Mouse (Mus musculus) layer of hippocampus, adult 2 months (tissue): ENCODE measurements at regions not wholly inside any gene's neighbourhood (a gene's known extent, or its start where the extent isn't known, plus 50 kb on each side); places are given as distances from the start of the nearest gene placed in this dataset.

Experiments used
- DNase-seq, 2 experiments: peaks; one replicate each; pipeline ENCODE4 v3.0.0; 2022; ENCODE audit warnings: low spot score in 2 of 2
- H3K27ac ChIP-seq: fragments of 200-600 bp; 2 replicates; pipeline ENCODE4 v1.8.1; 2022
- H3K4me3 ChIP-seq: fragments of 200-600 bp; 2 replicates; pipeline ENCODE4 v1.8.1; 2022; ENCODE audit warnings: mild to moderate bottlenecking
- CTCF ChIP-seq: fragments of 200-600 bp; conservative IDR thresholded peaks from 2 replicates; pipeline ENCODE4 v1.8.1; 2022; ENCODE audit warnings: antibody characterized with exemption, mild to moderate bottlenecking, moderate library complexity

GRCm38 (mm10) chr13:18471534-18471933 lies 74.0 kb upstream of the Pou6f2 start:
- DNase-seq: no peak
- H3K4me3 ChIP-seq: no peak overlapping the region
- no peak overlapping the region for H3K27ac ChIP-seq
- TF ChIP-seq CTCF: no peak

GRCm38 (mm10) chr13:18465921-18466320 lies 68.4 kb upstream of the Pou6f2 start:
- TF ChIP-seq CTCF: no peak
- Histone ChIP-seq H3K4me3 (no peak overlapping the region), H3K27ac (no peak overlapping the region)
- no peak for DNase-seq

GRCm38 (mm10) chr13:18462221-18462620 lies 64.7 kb upstream of the Pou6f2 start:
- TF ChIP-seq CTCF: no peak
- no peak overlapping the region for H3K27ac ChIP-seq
- no peak for DNase-seq
- H3K4me3 ChIP-seq: no peak overlapping the region

- no peak overlapping the region for H3K4me3 ChIP-seq
- no peak for TF ChIP-seq CTCF
- no peak for DNase-seq
- no peak overlapping the region for H3K27ac ChIP-seq
Measured at GRCm38 (mm10) chr13:18457337-18458236, 60.1 kb upstream of the Pou6f2 start.
